In genomic region chr4:33075776-33076524, GRCm38 (mm10) we compare ENCODE assay signal across 20 mouse cellular contexts. TPM values are rescaled to one million over a fixed set of nuclear protein-coding genes. Genes with fewer than 3 reads are reported as not detected.
"Had no signal": no experiment of that assay in that cellular context is flagged by ENCODE, and none has a peak within 500 bp of the region (broad histone marks: within the 10 kb centered on the region; RNA-seq: fewer than 3 reads in every experiment).

No protein-coding gene starts in this region.

- H3K27ac ChIP-seq: layer of hippocampus, adult 2 months; left cerebral cortex, adult 2 months; limb, embryonic 10.5 days; liver, embryonic 15.5 days; midbrain, embryonic 15.5 days had no signal

- H3K9me3 ChIP-seq: limb, embryonic 10.5 days; liver, embryonic 15.5 days; midbrain, embryonic 15.5 days had no signal

- ATAC-seq: lung, postnatal 0 days; midbrain, embryonic 15.5 days had no signal

- H3K36me3 ChIP-seq: limb, embryonic 10.5 days; liver, embryonic 15.5 days; midbrain, embryonic 15.5 days had no signal

- H3K4me3 ChIP-seq: layer of hippocampus, adult 2 months; left cerebral cortex, adult 2 months; limb, embryonic 10.5 days; liver, embryonic 15.5 days; midbrain, embryonic 15.5 days had no signal

- H3K9ac ChIP-seq: liver, embryonic 15.5 days; midbrain, embryonic 15.5 days had no signal

- H3K27me3 ChIP-seq: liver, embryonic 15.5 days; midbrain, embryonic 15.5 days had no signal

- H3K4me1 ChIP-seq: midbrain, embryonic 15.5 days had no signal

- H3K4me2 ChIP-seq: liver, embryonic 11.5 days; liver, embryonic 15.5 days; midbrain, embryonic 15.5 days had no signal

- DNase-seq: kidney, postnatal 10 days; kidney, postnatal 4 days; lung, adult 2 months; lung, postnatal 36 days; right cerebral cortex, postnatal 14 days; thymus, postnatal 4 days had no signal

RNA-seq across cellular contexts. Expression of gene Gabrr2, which starts 13.2 kb away (rescaled TPM):
- total RNA-seq: monocyte, adult 5-6 weeks had no signal
- polyA plus RNA-seq: kidney, embryonic 14.5 days; liver, embryonic 11.5 days; liver, embryonic 15.5 days had no signal

RNA-seq across cellular contexts. Expression of gene Gabrr1, which starts 56.4 kb away (rescaled TPM):
- total RNA-seq: layer of hippocampus, adult 2 months; left cerebral cortex, adult 2 months; left cerebral cortex, postnatal 14 days; megakaryocyte progenitor cell, adult 5-6 weeks; monocyte, adult 5-6 weeks had no signal
- polyA plus RNA-seq: kidney, embryonic 14.5 days; limb, embryonic 10.5 days; limb, embryonic 14.5 days; liver, embryonic 11.5 days; liver, embryonic 15.5 days; lung, postnatal 0 days; stomach, embryonic 16.5 days; thymus, postnatal 0 days had no signal
